Mouse (Mus musculus) gastrocnemius, postnatal 10 days (tissue): ENCODE measurements around the gene Nod1. TPM values are rescaled to one million over a fixed set of nuclear protein-coding genes. Genes with fewer than 3 reads are reported as not detected.

ENCODE experiments used
- DNase-seq: peaks from one replicate; pipeline ENCODE4 v3.0.0; 2021; ENCODE audit warnings: mixed read lengths
- total RNA-seq, 2 experiments: library from RNA; stranded (reverse); gene quantifications; 2 replicates each; pipeline ENCODE4 v1.2.3; 2021

The Nod1 gene
- total RNA-seq, 2 experiments from 2014 or later: 7.0 to 7.6 TPM

DNA sequence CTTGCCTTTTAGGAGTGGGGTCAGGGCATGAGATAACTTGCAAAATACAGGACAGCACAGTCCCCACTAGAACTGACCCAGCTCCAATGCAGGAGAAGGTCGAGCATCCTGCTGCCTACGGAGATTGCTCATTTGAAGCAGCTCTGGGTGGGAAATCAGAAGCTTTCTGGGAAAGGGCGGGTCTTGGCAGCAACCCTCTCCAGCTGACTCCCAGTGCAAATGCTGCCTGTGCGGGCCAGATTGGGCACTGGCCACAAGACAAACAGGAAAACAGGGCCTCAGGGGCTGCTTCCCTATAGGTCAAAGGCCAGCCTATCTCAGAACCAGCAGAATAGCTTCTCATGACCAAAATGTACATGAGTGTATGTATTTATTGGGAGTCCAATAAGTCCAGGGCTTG, 32.8 kb downstream of the Nod1 start:
- no peak for DNase-seq

DNA sequence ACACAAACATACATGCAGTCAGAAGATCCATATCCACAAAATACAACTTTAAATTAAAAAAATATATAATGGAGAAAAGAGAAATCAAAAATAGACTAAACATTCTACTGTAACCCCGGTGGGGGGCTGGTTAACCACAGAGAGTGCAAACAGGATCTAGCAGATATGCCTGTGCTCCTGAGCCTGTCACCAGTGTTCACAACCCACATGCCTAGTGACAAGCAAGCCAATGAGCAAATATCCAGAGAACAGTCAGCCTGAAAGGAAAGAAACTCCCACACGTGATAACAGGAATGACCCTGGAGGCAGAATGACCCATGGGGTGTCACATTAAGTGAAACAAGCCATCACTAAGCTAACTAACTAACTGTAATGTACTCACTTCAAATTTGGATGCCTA, 35.9 kb downstream of the Nod1 start:
- no peak for DNase-seq

DNA sequence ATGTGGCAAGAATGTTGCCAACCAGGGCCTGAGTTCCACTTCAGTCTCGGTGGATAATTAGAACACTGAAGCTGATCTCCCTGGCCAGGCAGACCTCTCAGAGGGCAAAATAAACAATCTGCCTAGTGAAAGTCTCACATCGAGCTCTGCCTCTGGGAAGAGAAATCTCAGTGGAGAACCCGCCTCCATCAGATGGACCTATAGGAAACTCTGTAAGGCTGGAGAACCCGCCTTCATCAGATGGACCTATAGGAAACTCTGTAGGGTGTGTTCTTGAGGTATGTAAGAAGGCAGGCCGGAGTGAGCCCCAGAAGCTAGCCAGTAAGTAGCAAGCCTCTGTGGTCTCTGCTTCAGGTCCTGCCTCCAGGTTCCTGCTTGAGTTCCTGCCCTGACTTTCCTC, 37.5 kb downstream of the Nod1 start:
- DNase-seq: no peak

DNA sequence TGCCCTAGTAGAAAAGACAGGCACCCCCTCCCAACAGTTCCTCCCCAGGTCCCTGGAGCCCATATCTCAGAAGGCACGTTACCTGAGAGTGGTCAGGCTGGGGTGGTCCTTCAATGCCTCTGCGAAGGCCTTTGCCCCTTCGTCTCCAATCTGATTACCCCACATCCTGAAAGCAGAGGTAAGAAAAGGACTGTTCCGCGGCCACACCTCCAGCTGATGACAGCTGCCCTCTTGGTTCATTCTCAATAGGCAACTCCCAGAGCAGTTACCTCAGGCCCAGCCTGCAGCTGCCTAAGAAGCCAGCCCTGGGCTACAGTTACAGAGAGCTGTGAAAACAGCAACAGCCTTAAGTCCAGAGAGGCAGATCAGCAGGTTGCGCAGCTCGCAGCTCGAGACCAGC, 38.1 kb downstream of the Nod1 start:
- DNase-seq: no peak

DNA sequence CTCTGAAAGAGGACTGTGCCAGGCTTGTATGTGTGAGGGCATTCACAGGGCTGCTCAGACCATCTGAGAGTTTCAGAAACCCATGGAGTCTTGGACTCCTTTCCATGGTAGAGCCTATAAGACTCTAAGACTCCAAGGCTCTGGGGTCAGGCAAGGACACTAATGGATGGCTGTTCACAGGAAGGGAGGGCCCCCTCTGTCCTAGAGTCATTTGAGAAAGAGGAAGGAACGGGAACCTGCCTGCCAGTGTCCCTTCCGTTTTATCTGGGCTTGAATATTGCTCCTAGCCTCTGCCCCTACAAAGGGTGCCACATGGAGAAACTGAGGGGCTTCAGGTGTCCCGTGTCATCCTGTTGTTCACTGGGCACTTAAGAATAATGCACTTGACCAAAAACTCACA, 38.5 kb downstream of the Nod1 start:
- no peak for DNase-seq

DNA sequence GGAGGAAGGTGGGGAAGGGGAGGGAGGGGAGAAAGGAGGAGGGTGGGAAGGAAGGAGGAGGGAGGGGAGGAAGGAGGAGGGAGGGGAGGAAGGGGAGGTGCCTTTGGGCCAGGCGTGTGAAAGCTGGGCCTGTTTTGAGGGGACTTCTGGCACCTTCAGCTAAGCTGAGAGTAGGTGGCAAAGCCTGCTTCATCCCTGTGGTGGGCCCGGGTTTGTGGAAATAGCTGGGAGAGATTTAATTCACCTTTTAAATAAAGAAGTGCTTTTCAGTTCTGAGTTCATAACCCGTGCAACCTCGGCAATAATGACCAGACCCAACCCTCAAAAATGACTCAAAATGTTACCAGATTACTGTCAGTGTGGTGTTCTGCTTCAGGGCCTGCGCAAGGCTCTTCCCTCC, 39.2 kb downstream of the Nod1 start:
- no peak for DNase-seq

DNA sequence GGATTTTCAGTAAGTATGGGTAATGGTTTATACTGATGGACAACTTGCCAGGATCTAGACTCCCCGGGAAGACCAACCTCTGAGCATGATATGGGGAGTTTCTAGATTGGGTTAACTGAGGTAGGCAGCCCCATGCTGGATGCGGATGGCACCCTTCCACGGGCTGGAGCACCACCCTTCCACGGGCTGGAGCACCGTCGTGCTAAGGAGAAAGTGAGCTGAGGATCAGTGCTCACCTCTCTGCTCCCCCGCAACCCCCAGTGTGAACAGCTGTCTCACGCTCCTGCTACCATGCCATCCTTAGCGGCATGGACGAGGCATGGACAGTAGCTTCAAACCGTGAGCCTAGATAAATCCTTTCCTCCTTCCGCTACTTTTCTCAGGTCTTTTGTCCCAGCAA, 39.9 kb downstream of the Nod1 start:
- DNase-seq: no peak

DNA sequence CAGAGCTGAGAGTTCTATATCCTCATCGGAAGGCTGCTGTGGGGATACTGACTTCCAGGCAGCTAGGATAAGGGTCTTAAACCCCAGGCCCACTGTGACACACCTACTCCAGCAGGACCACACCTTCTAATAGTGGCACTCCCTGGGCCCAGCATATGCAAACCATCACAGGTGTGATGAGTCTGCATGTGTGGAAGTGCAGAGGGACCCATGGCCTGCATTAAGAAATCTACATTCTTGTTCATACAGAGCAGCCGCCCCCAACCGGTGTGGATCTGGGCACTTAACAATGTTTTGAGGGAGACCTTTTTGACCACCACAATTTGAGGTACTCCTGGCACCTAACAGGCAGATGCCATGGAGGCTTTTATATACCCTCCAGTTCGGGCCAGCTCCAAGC, 40.8 kb downstream of the Nod1 start:
- DNase-seq: no peak

DNA sequence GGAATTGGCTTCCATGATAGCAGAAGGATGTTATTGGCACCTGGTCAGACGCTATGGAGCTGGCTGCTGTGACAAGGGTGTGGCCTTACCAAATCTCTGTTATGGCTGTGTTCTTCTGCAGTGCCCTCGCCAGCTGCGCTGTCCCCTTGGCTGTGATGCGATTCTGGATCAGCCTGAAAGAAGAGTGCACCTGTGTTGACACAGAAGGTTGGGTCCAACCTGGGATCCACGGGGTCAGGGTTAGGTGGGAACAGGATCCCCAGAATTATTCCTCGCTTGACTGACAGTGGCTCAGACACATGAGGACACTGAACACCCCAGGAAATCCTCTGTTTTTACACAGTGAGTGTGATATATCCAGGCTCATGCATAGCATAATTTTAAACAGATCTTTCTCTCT, 44.5 kb downstream of the Nod1 start:
- DNase-seq: no peak

DNA sequence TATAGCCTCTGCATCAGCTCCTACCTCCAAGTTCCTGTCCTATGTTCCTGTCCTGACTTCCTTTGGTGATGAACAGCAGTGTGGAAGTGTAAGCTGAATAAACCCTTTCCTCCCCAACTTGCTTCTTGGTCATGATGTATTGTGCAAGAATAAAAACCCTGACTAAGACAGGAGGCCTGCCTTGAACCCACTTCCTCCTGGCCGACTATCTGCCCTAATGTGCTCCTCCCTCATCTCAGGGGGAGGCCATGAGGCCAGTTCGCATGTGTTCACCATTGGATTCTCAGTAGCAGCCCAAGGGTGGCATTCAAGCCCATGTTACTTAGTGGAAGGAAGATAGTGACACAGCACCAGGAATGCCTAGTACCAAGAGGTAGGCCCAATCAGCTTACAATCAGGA, 45.5 kb downstream of the Nod1 start:
- DNase-seq: no peak

DNA sequence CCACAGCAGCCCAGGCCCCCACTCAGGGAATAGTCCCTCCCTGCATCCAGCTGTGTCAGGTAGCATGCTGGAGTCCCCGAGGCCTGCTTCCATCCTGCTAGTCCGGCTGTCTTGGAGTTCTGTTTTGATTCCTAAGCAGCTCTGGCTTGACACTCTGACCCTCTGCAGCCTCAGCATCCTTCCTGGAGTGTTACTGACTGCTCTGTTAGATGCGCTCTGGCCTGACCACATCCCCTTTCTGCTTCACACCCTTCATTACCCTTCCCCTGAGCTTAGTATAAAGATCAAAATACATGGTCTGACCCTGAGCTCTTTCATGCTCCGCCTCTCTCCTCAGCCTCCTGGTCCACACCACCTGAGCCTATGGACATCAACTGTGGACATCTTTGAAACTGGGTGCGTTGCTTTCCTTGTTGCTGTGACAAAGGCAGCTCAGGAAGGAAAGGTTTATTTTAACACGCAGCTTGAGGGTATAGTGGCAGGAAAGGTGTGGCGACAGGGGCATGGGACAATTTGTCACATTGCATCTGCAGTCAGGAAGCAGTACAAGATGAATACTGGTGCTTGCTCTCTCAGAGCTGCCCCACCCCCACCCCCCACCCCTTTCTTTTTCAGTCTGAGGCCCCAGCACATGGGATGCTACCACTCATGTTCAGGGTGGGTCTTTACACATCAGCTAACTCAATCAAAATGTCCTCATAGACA, 46.5 kb downstream of the Nod1 start:
- DNase-seq: no peak

DNA sequence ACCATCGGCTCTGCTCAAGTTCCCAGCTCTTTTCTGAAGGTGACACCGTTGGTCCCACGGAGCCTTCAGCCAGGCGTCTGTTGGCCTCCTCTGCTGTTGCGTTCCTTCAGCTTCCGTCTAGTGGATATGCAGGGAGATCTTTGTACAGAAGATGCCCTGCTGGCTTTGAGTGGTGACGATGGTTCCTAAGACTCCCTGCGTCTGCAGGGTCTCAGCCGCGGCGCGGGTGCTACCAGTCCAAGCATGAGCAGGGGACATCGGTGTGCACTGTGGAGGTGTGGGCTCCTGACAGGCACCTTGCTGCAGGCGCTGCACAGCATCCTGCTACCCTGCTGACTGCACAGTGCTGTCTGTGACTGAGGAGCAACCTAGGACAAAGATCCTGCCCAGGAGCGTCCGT, 47.9 kb downstream of the Nod1 start:
- DNase-seq: no peak

DNA sequence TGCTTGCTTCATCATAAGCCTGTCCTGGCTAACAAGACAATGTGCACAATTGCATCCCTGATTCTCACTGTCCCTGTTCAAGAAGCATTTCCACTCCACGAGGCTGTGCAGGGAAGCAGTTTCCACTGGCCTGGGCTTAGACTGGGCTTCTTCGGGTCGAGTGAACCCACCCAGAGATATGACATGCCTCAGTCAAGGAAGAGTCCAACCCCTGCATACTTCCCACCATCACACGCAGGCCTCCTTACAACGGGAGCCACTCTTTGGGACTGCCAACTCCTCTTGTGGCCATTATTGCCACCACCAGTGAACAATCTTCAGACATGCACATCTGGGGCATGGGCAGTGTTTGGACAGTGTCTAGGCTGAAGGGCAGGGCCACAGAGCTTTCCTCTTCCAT, 53.9 kb downstream of the Nod1 start:
- DNase-seq: no peak

DNA sequence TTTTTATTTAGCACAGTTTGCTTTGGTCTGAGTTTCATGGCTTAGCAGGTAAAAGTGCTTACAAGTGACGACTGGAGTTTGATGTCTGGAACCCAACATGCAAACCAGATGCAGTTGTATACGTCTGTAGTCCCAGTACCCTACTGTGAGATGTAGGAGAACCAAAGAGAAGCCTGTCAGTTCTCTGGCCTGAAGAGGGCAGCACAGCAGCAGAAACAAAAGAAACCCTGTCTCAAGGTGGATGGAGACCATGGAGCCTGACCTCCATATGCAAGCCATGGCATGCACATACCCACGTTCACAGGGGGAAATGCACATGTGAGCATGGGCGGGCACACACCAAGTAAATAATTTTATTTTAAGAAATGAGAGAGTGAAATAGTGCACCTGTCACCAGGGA, 54.9 kb downstream of the Nod1 start:
- peak; percentile 43 for DNase-seq

DNA sequence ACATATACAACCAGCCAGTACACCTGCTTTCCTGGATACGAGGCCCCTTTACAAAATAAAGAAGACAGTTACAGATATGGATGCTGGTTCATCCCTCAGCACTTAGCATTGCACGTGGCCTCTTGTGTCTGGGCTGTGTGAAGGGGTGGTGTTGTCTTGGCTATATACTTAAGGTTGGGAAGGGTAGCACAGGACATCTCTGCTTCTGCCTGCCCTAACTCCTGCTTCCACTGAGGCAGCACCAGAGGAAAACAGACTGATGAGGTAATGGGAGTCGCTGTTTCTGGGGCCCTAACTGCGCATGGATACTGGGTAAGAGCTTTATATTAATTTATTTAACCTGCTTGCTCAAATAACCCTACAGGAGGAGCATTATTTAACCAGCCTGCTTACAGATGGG, 55.5 kb downstream of the Nod1 start:
- no peak for DNase-seq

DNA sequence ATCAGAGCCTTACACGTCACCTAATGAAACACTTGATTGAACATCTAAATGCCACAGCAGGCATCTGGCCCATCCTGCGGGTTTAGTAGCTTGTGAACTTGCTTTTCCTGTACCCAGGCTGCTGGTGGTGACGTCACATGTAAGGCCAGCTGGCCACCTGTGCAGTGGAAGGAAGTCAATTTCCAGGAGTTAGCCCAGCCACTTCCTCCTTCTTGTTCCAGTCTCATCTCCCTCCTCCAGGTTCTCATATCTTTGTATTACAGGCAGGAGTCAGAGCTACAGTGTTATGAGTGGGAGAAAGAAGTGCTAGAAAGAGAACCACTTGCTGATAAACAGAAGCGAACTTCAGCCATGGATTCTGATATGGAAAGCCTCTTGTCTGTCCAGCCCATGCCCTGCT, 56.2 kb downstream of the Nod1 start:
- no peak for DNase-seq

DNA sequence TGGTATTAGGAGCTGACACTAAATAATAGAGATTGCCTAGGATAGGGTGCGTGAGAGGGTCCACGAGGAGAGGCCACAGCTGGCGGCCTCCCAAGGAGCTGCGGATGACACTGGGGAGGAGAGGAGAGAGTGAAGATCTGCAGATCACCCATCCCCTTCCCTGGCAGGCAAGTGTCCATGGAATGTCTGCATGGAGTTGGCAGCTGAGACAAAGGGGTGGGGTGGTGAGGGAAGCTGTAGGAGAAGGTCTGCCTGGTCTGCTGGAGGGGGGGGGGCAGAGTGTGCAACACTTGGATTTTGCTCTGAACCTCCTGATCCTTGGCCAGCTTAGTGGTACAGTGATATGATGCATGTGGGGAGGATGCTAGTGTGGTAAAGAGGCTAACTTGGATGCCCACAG, 57.4 kb downstream of the Nod1 start:
- DNase-seq: no peak

DNA sequence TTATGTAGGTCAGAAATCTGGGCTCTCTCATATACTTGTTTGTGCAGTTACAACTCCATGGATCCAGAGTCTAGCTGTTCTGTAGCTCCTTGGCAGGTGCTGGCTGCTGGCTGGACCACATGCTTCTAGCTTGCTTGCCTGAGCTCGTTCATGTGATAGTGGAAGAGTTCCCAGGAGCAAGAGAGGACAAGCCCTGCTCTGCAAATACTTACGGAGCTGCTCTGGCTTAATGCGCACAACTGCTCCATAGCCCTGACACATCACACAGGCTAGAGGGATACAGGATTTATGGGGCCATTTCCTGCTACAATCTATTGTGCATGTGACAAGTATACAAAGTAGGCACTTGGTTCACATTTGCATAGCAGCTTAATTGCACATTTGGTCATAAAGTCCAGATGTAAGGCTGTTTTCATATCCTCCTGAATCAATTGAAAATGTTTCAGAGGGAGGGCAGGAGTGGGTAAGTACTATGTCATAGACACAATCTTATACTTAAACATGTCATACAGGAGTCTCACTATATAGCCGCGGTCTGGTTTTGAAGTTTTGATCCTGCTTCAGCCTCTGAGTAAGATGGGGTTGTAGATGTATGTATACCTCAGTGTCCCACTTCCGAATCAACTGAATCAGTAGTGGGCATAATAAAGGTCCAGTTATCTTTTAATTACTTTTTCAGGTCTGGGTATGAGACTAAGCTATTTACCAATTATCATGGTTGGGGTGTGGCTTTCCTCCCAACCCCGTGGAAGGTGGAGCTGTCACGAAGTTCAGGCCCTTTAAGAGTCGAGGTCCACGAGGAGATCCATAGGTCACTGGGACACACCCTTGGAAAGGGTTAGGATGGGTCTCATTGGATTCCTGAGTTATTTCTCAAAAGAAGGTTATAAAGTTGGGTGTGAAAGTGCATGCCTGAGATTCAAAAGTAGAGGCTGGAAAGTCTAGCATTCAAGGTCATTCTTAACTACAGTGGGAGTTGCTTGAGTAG, 66.1 kb downstream of the Nod1 start:
- DNase-seq: peak; percentile 29

DNA sequence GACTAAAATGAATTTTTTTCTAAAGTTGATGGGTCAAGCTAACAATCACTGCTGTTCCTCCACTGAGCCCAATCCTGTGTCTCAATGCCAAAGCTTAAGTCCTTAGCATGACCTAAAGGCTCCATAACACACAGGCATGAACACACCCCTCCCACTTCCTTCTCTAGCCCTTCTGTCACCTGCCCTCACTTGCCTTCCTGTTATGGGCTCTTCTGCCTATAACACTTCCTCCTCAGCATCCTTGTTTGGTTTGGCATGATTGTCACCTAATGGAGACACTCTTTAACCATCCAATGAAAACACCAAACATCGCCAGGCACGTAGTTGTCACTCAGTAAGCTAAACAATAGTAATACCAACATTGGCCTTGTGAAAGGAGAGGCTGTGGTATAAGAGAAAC, 69.9 kb downstream of the Nod1 start:
- DNase-seq: no peak

DNA sequence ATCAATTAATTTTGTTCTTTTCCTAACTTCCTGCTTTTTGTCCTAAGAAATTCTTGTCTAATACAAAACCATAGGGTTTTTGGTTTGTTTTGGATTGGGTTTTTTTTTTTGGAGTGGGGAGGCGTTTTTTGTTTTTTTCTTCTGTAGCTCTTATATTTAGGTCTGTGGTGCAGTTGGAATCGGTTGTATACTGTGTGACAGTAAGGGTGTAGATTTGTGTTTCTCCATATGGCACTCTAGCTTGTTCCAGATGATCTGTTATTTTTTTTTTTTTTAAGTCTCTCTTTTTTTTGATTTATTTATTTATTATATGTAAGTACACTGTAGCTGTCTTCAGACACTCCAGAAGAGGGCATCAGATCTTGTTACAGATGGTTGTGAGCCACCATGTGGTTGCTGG, 72.2 kb downstream of the Nod1 start:
- no peak for DNase-seq

DNA sequence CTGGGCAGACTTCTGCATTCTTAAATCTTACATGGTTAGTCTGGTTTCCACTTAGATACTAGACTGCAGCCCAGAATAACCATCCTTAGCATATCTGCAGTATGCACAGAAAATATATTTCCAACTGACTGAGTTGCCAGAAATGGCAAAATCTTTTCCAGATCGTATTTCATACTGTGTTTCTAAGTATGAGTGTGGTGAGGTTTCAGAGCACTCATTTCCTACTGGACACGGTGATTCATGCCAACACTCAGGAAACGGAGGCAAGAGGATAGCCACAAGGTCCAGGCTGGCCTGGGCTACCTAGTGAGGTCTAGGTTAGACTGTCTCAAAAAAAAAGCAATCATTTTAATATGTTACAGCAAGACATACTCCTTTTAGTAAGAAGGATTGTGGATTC, 81.0 kb downstream of the Nod1 start:
- DNase-seq: no peak

DNA sequence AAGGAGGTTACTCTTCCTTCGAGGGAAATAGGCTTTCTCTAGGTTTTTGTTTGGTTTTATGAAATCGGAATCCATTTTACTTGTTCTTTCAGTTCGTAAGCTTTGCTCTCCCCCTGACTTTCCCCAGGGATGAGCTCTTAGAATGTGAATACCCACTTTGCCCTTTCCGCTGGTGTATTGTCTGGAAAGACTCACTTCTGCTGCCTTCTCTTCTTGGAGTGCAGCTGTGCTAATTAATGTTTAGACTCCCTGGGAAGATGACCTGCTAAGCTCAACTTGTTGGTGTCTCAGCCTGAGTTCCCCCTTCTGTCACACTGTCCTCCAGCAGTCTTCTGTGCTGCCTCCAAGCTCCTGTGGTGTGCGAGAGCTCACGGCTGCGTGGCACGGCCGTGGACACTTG, 82.2 kb downstream of the Nod1 start:
- DNase-seq: no peak

DNA sequence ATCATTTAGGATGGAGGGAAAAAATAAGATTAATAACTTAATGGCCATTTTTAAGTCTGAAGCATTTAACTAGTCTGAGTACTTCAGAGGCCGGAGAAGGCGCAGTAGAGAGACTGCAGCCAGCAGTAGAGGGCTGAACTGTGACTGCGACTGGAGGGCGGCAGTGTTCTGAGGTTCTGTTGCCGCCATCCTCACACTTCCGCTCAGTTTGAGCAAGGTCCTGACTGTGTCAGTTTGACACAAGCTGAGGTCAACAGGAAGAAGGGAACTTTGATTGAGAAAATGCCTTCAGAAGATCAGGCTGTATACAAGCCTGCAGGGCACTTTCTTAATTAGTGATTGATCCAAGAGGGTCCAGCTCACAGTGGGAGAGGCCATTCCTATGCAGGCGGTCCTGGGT, 86.2 kb downstream of the Nod1 start:
- no peak for DNase-seq

DNA sequence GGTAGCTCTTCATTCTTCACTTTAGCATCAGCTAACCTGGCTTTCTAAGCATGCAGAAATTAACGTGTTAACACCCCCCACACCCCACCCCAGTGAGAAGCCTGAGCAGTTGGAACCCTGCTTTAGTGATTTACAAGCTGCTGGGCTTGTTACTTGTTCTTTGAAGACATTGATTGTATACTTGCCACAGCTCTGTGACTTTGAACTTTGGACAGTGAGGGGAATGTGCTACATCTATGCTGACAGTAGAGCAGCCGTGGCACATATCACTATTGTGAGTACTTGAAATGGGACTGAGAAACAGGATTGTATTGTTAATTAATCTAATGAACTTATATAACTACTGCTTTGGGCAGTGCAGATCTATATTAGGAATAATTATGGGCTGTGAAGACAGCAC, 89.0 kb downstream of the Nod1 start:
- DNase-seq: no peak
